Mouse (Mus musculus) MEL (cell line): ENCODE measurements around the gene Sv2a.

ENCODE experiments used
- CHD2 ChIP-seq: IDR thresholded peaks from 2 replicates; pipeline ENCODE4 v1.6.1; 2011; ENCODE audit warnings: low read length, improper control_type of control experiment
- CTCF ChIP-seq, 3 experiments: IDR thresholded peaks in 2 of 3; conservative IDR thresholded peaks in 1 of 3; 2 replicates each; pipeline ENCODE4 v1.5.1; 2011 to 2012; ENCODE audit warnings: low read length in 3 of 3, low read depth in 2 of 3, mild to moderate bottlenecking in 2 of 3, improper control_type of control experiment in 1 of 3, inconsistent platforms in 1 of 3, mixed read lengths in 1 of 3, moderate library complexity in 1 of 3; ENCODE audit not compliant: control insufficient read depth in 1 of 3, insufficient read depth in 1 of 3, poor library complexity in 1 of 3, severe bottlenecking in 1 of 3
- EP300 ChIP-seq, 2 experiments: IDR thresholded peaks; 2 replicates each; pipeline ENCODE4 v1.6.1; 2011; ENCODE audit warnings: improper control_type of control experiment in 2 of 2, low read length in 2 of 2, low read depth in 1 of 2, mild to moderate bottlenecking in 1 of 2
- GATA1 ChIP-seq: IDR thresholded peaks from 2 replicates; pipeline ENCODE4 v1.6.1; 2011; ENCODE audit warnings: low read depth, low read length, improper control_type of control experiment
- JUND ChIP-seq: IDR thresholded peaks from 2 replicates; pipeline ENCODE4 v1.6.1; 2011; ENCODE audit warnings: low read depth, mild to moderate bottlenecking, improper control_type of control experiment, low read length
- MEF2A ChIP-seq: IDR thresholded peaks from 2 replicates; pipeline ENCODE4 v1.6.1; 2014; ENCODE audit warnings: low read depth, mild to moderate bottlenecking, inconsistent platforms, low read length, improper control_type of control experiment; ENCODE audit not compliant: poor library complexity, insufficient replicate concordance, severe bottlenecking; ENCODE audit errors: extremely low read depth
- MYC ChIP-seq: IDR thresholded peaks from 2 replicates; pipeline ENCODE4 v1.6.1; 2011; ENCODE audit warnings: low read depth, mild to moderate bottlenecking, low read length, improper control_type of control experiment, moderate library complexity
- NELFE ChIP-seq: IDR thresholded peaks from 2 replicates; pipeline ENCODE4 v1.6.1; 2011; ENCODE audit warnings: low read depth, low read length, improper control_type of control experiment
- NRF1 ChIP-seq: IDR thresholded peaks from 2 replicates; pipeline ENCODE4 v1.6.1; 2014; ENCODE audit warnings: low read depth, mild to moderate bottlenecking, inconsistent platforms, low read length, improper control_type of control experiment, moderate library complexity; ENCODE audit not compliant: poor library complexity, insufficient read depth, severe bottlenecking
- POLR2A ChIP-seq, 2 experiments: IDR thresholded peaks; 2 replicates each; pipeline ENCODE4 v1.6.1; 2011 to 2012; ENCODE audit warnings: low read length in 2 of 2, mild to moderate bottlenecking in 2 of 2, control low read depth in 1 of 2, improper control_type of control experiment in 1 of 2, low read depth in 1 of 2, moderate library complexity in 1 of 2; ENCODE audit not compliant: control insufficient read depth in 1 of 2, insufficient read depth in 1 of 2, poor library complexity in 1 of 2
- USF2 ChIP-seq, 2 experiments: IDR thresholded peaks; 2 replicates each; pipeline ENCODE4 v1.6.1; 2011 to 2012; ENCODE audit warnings: improper control_type of control experiment in 2 of 2, low read length in 2 of 2, borderline replicate concordance in 1 of 2, inconsistent platforms in 1 of 2, low read depth in 1 of 2, mild to moderate bottlenecking in 1 of 2; ENCODE audit not compliant: insufficient read depth in 1 of 2
- ZMIZ1 ChIP-seq: IDR thresholded peaks from 2 replicates; pipeline ENCODE4 v1.6.1; 2012; ENCODE audit warnings: low read depth, mild to moderate bottlenecking, inconsistent platforms, low read length, improper control_type of control experiment, moderate library complexity

DNA sequence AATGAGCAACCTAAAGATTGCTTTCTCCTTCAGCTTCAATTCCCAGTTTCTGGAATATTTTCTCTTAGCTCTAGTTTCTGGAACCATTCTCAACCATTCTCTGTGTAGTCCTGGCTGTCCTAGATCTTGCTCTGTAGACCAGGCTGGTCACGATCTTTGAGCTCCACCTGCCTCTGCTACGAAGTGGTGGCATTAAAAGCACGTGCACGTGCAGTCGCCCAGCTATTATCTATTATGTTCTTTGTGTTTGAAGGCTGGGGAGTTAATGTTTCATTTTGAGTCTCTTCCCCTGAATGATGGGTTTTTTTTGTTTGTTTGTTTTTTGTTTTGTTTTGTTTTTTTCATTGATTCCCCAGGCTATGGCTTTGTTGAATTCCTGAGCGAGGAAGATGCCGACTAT lies 7.8 kb upstream of the Sv2a start:
- TF ChIP-seq USF2 (IDR thresholded peaks at IDR 0.05; ENCODE audit: borderline replicate concordance in 1 of 2, insufficient read depth in 1 of 2, low read depth in 1 of 2, low read length in 2 of 2) = no peak
- TF ChIP-seq CTCF (IDR thresholded peaks at IDR 0.05 in 2 of 3, conservative IDR thresholded peaks at IDR 0.05 in 1 of 3; ENCODE audit: control insufficient read depth in 1 of 3, insufficient read depth in 1 of 3, low read depth in 2 of 3, low read length in 3 of 3, poor library complexity in 1 of 3, severe bottlenecking in 1 of 3) = no peak
- no peak for TF ChIP-seq ZMIZ1
- TF ChIP-seq JUND = no peak
- TF ChIP-seq NRF1 = no peak
- no peak for TF ChIP-seq POLR2A (IDR thresholded peaks at IDR 0.05; ENCODE audit: control insufficient read depth in 1 of 2, insufficient read depth in 1 of 2, low read depth in 1 of 2, low read length in 2 of 2, poor library complexity in 1 of 2)
- TF ChIP-seq CHD2 = no peak
- TF ChIP-seq EP300 (IDR thresholded peaks at IDR 0.05; ENCODE audit: low read depth in 1 of 2, low read length in 2 of 2) = no peak
- no peak for TF ChIP-seq MEF2A
- no peak for TF ChIP-seq GATA1
- no peak for TF ChIP-seq NELFE
- TF ChIP-seq MYC = peak; percentile 94
